Mouse (Mus musculus) midbrain, embryonic 10.5 days (tissue): Measurements from ENCODE around the gene Vangl1. TPM values are rescaled to one million over a fixed set of nuclear protein-coding genes. Genes with fewer than 3 reads are reported as not detected.
A peak's percentile ranks its signal among the peaks of the same experiment; 100 is the strongest.

Experiments used
- DNase-seq: peaks from one replicate; pipeline ENCODE4 v3.0.0-alpha.2; 2017; ENCODE audit warnings: low spot score
- H3K27ac ChIP-seq: fragments of 300-500 bp; sonication (generic); replicated peaks from 2 replicates; pipeline ENCODE4 v1.5.1; 2016; ENCODE audit warnings: mild to moderate bottlenecking
- H3K27me3 ChIP-seq: fragments of 300-500 bp; sonication (generic); 2 replicates; pipeline ENCODE4 v1.6.1; 2016; ENCODE audit warnings: low read depth, mild to moderate bottlenecking; ENCODE audit not compliant: poor library complexity, severe bottlenecking
- H3K36me3 ChIP-seq: fragments of 300-500 bp; sonication (generic); 2 replicates; pipeline ENCODE4 v1.6.1; 2016; ENCODE audit warnings: mild to moderate bottlenecking, moderate library complexity
- H3K4me1 ChIP-seq: fragments of 300-500 bp; sonication (generic); 2 replicates; pipeline ENCODE4 v1.6.1; 2016
- H3K4me3 ChIP-seq: fragments of 300-500 bp; sonication (generic); 2 replicates; pipeline ENCODE4 v1.5.1; 2016; ENCODE audit warnings: mild to moderate bottlenecking, moderate library complexity
- H3K9me3 ChIP-seq: fragments of 300-500 bp; sonication (generic); replicated peaks from 2 replicates; pipeline ENCODE4 v1.6.1; 2016; ENCODE audit warnings: mild to moderate bottlenecking
- WGBS: fragments of 180-500 bp; shearing (Covaris S2); methylation state at CpG from one replicate; pipeline ENCODE4 v1.1.7; 2016; 5-methylcytosine and 5-hydroxymethylcytosine counted together
- polyA plus RNA-seq: library from polyadenylated mRNA; unstranded; fragments of >200 nt; fragmentation: Nextera tagmentation; extraction: Ambion mirVana; gene quantifications from 2 replicates; pipeline ENCODE4 v1.2.1, GENCODE M21; 2016

The Vangl1 gene
- polyA plus RNA-seq, result 11.0 and 13.1 TPM in 2 replicates

GRCm38 (mm10) chr3:102203781-102204721, at the start of gene Vangl1:
Gene Vangl1, minus strand, starts transcription at chr3:102204693.
- peak; percentile 81 for DNase-seq
- Histone ChIP-seq H3K9me3 (no peaks in the 10 kb centered on the region), H3K27me3 (peaks cover 89% of the 10 kb centered on the region), H3K4me3 (peak within 1 kb of the TSS; percentile 83), H3K4me1 (peaks cover 51% of the 10 kb centered on the region), H3K27ac (peak within 1 kb of the TSS; percentile 87), H3K36me3 (no peaks in the 10 kb centered on the region)
- under 1% methylated on average over 81 of the region's 95 CpGs for WGBS

- no peak overlapping the region for H3K27ac ChIP-seq
- H3K4me1 ChIP-seq, result 0 out of 2 replicates have a peak, but pooled peaks cover 3% of the 10 kb centered on the region
- H3K4me3 ChIP-seq, result no peak overlapping the region
- 74% methylated on average over 4 of the region's 4 CpGs for WGBS
- no peak for DNase-seq
- H3K27me3 ChIP-seq, result 0 out of 2 replicates have a peak, but pooled peaks cover 3% of the 10 kb centered on the region
- peaks cover 3% of the 10 kb centered on the region; the same call in 1 of the 2 replicates for H3K9me3 ChIP-seq
- H3K36me3 ChIP-seq, result no peaks in the 10 kb centered on the region
These were observed 49.1 kb upstream of the Vangl1 start for GRCm38 (mm10) chr3:102253554-102253953.

- no peak for DNase-seq
- H3K4me1 ChIP-seq, result 0 out of 2 replicates have a peak, but pooled peaks cover 3% of the 10 kb centered on the region
These were observed 48.4 kb upstream of the Vangl1 start for GRCm38 (mm10) chr3:102252927-102253326.

GRCm38 (mm10) chr3:102250873-102251272, 46.4 kb upstream of the Vangl1 start:
- Histone ChIP-seq H3K36me3 (no peaks in the 10 kb centered on the region), H3K9me3 (peaks cover 3% of the 10 kb centered on the region; the same call in 1 of the 2 replicates), H3K4me3 (no peak overlapping the region), H3K27me3 (0 out of 2 replicates have a peak, but pooled peaks cover 8% of the 10 kb centered on the region), H3K4me1 (0 out of 2 replicates have a peak, but pooled peaks cover 3% of the 10 kb centered on the region), H3K27ac (no peak overlapping the region)
- WGBS, result 95% methylated on average over 3 of the region's 3 CpGs
- no peak for DNase-seq

More at GRCm38 (mm10) chr3:102252927-102253326, 48.4 kb upstream of the Vangl1 start:
- Histone ChIP-seq H3K4me3 (no peak overlapping the region), H3K36me3 (no peaks in the 10 kb centered on the region), H3K27ac (no peak overlapping the region), H3K27me3 (0 out of 2 replicates have a peak, but pooled peaks cover 8% of the 10 kb centered on the region), H3K9me3 (peaks cover 3% of the 10 kb centered on the region; the same call in 1 of the 2 replicates)
- 88% methylated on average over 3 of the region's 3 CpGs for WGBS

- no peak overlapping the region for H3K4me3 ChIP-seq
- 62% methylated on average over 9 of the region's 9 CpGs for WGBS
- H3K27me3 ChIP-seq, result 0 out of 2 replicates have a peak, but pooled peaks cover 8% of the 10 kb centered on the region
- H3K36me3 ChIP-seq, result no peaks in the 10 kb centered on the region
- H3K4me1 ChIP-seq, result 0 out of 2 replicates have a peak, but pooled peaks cover 3% of the 10 kb centered on the region
- H3K27ac ChIP-seq, result no peak overlapping the region
- peaks cover 3% of the 10 kb centered on the region; the same call in 1 of the 2 replicates for H3K9me3 ChIP-seq
- peak; percentile 34 for DNase-seq
These were observed 45.0 kb upstream of the Vangl1 start for GRCm38 (mm10) chr3:102249401-102249991.

- Histone ChIP-seq H3K27me3 (0 out of 2 replicates have a peak, but pooled peaks cover 8% of the 10 kb centered on the region), H3K27ac (no peak overlapping the region), H3K9me3 (no peaks in the 10 kb centered on the region), H3K4me3 (no peak overlapping the region), H3K4me1 (no peaks in the 10 kb centered on the region), H3K36me3 (no peaks in the 10 kb centered on the region)
- DNase-seq, result peak; percentile 2
- 87% methylated on average over 3 of the region's 3 CpGs for WGBS
These were observed 40.1 kb upstream of the Vangl1 start for GRCm38 (mm10) chr3:102244601-102245000.

- H3K27ac ChIP-seq, result no peak overlapping the region
- no peaks in the 10 kb centered on the region for H3K4me1 ChIP-seq
- WGBS, result 67% methylated on average over 5 of the region's 5 CpGs
- no peaks in the 10 kb centered on the region for H3K27me3 ChIP-seq
- no peaks in the 10 kb centered on the region for H3K36me3 ChIP-seq
- no peak overlapping the region for H3K4me3 ChIP-seq
- peaks cover 13% of the 10 kb centered on the region; the same call in 1 of the 2 replicates for H3K9me3 ChIP-seq
- peak; percentile 13 for DNase-seq
These were observed 38.4 kb upstream of the Vangl1 start for GRCm38 (mm10) chr3:102242854-102243253.

GRCm38 (mm10) chr3:102231418-102232134, 27.1 kb upstream of the Vangl1 start:
- H3K4me1 ChIP-seq, result no peaks in the 10 kb centered on the region
- no peak overlapping the region for H3K27ac ChIP-seq
- no peak overlapping the region for H3K4me3 ChIP-seq
- H3K36me3 ChIP-seq, result no peaks in the 10 kb centered on the region
- H3K9me3 ChIP-seq, result peaks cover 18% of the 10 kb centered on the region
- H3K27me3 ChIP-seq, result no peaks in the 10 kb centered on the region
- DNase-seq, result peak; percentile 3
- 91% methylated on average over 9 of the region's 9 CpGs for WGBS

- 85% methylated on average over 8 of the region's 8 CpGs for WGBS
- H3K9me3 ChIP-seq, result 0 out of 2 replicates have a peak, but pooled peaks cover 2% of the 10 kb centered on the region
- H3K27ac ChIP-seq, result no peak overlapping the region
- peaks cover 4% of the 10 kb centered on the region; the same call in 1 of the 2 replicates for H3K27me3 ChIP-seq
- H3K4me3 ChIP-seq, result no peak overlapping the region
- no peak for DNase-seq
- H3K36me3 ChIP-seq, result no peaks in the 10 kb centered on the region
- H3K4me1 ChIP-seq, result peaks cover 8% of the 10 kb centered on the region; the same call in 1 of the 2 replicates
These were observed 18.3 kb upstream of the Vangl1 start for GRCm38 (mm10) chr3:102222756-102223155.

- no peaks in the 10 kb centered on the region for H3K9me3 ChIP-seq
- peaks cover 4% of the 10 kb centered on the region; the same call in 1 of the 2 replicates for H3K27me3 ChIP-seq
- WGBS, result 84% methylated on average over 2 of the region's 2 CpGs
- H3K4me1 ChIP-seq, result peaks cover 8% of the 10 kb centered on the region; the same call in 1 of the 2 replicates
- no peaks in the 10 kb centered on the region for H3K36me3 ChIP-seq
- DNase-seq, result no peak
- H3K4me3 ChIP-seq, result no peak overlapping the region
- no peak overlapping the region for H3K27ac ChIP-seq
These were observed 13.8 kb upstream of the Vangl1 start for GRCm38 (mm10) chr3:102218301-102218700.

- DNase-seq, result no peak
- Histone ChIP-seq H3K4me3 (no peak overlapping the region), H3K27ac (no peak overlapping the region), H3K36me3 (no peaks in the 10 kb centered on the region), H3K27me3 (no peaks in the 10 kb centered on the region), H3K4me1 (no peaks in the 10 kb centered on the region; the same call in 1 of the 2 replicates), H3K9me3 (no peaks in the 10 kb centered on the region)
- WGBS, result 92% methylated on average over 4 of the region's 4 CpGs
These were observed 10.2 kb upstream of the Vangl1 start for GRCm38 (mm10) chr3:102214736-102215135.

GRCm38 (mm10) chr3:102214299-102214698, 9.8 kb upstream of the Vangl1 start:
- WGBS, result 72% methylated on average over 4 of the region's 4 CpGs
- Histone ChIP-seq H3K4me3 (no peak overlapping the region), H3K4me1 (no peaks in the 10 kb centered on the region; the same call in 1 of the 2 replicates), H3K9me3 (no peaks in the 10 kb centered on the region), H3K36me3 (no peaks in the 10 kb centered on the region), H3K27me3 (no peaks in the 10 kb centered on the region), H3K27ac (no peak overlapping the region)
- no peak for DNase-seq
